Mouse (Mus musculus) retina, adult 2 months (tissue): ENCODE data around the gene Ston2.
"Not testable (repeated sequence)": the region's sequence is repeated elsewhere in the genome, so short reads cannot be mapped to it uniquely, and the experiment has no call there.

Source experiments
- DNase-seq: peaks from one replicate; pipeline ENCODE4 v3.0.0-alpha.2; 2012; ENCODE audit warnings: low read depth, low spot score

Ston2 gene

GRCm38 (mm10) chr12:91791822-91792221 lies 3.6 kb upstream of the Ston2 start:
- no peak for DNase-seq

DNA sequence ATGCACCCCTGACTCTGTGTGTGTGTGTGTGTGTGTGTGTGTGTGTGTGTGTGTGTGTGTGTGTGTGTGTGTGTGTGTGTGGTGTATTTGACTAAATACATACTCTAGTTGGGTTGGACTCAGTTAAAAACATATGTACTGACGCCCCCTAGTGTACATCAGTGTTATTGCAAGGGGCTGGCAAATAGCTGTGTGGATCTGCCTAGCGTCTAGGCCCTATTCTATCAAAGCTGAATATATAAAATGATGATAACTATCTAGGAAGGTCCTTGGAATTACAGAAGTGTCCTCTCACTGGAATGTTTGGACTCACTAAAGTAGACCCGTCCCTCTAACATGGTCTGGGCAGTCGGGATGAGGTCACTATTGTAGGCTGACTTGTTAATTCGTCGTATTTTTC lies 1.6 kb upstream of the Ston2 start:
- DNase-seq = no peak

DNA sequence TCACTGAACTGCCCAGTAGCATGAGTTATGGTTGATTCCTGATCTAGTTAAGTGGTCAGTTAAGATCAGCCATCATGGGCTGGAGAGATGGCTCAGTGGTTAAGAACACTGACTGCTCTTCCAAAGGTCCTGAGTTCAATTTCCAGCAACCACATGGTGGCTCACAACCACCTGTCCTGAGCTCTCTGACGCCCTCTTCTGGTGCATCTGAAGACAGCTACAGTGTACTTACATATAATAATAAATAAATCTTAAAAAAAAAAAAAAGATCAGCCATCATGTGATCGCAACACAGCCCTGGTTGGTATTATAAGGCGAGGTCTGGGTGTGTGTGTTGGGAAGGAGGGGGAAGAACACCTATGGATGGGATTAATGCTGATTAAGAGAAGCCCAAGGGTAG lies 259 bp upstream of the Ston2 start:
- not testable (repeated sequence) for DNase-seq

GRCm38 (mm10) chr12:91786355-91786754 lies 1.8 kb downstream of the Ston2 start:
- DNase-seq = no peak

DNA sequence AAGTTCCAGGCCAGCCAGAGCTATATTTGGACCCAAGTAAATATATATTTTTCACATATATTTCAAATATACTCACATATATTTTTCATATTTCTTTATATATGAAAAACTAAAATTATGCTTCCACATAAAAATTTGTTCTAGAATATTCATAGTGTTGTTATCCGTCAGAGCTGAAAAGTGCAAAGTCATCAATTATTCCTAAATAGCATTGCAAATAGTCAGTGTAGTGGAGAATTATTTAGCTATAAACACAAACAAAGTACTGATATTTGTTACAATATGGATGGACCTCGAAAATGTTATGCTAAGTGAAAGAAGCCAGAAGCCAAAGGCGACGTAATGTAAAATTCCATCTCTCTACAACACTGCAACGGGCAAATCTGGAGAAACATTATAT lies 6.8 kb downstream of the Ston2 start:
- no peak for DNase-seq

GRCm38 (mm10) chr12:91780531-91780930 lies 7.7 kb downstream of the Ston2 start:
- DNase-seq = no peak

DNA sequence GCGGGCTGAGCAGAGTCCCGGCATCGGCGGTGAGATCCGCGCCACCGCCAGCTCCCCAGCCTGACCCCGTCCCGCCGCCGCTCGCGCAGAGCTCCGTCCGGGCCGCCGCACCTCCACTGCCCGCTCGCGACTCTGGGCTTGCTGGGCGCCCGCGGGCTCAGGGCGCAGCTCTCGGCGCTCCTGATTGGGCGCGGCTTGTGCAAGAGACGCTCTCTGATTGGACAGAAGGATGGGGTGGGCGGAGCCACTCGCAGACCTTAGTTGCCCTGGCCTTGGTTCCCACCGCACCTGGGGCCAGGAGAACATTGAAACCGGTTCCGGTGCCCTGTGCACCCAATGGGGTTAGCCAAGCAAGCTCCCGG lies 9.2 kb downstream of the Ston2 start:
- DNase-seq = peak; percentile 72

GRCm38 (mm10) chr12:91778211-91779003 lies 9.8 kb downstream of the Ston2 start:
- DNase-seq = no peak

DNA sequence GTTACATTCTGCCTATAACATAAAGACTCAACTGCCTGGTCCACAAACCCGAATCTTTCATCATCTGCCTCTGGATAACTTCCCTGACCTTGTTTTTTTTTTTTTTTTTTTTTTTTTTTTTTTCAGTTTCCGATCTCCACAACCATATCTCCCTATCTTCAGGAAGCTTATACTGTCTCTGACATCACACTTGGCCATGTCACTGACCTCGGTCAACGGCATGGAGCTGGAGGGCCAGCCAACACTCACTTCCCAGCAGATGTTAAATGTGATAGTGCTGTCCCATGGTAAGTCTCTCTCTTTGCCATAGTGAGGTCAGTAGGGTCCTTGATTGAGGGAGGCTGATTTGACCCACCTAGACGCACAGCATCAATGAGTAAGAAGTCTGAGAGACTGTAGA lies 11.8 kb downstream of the Ston2 start:
- no peak for DNase-seq

GRCm38 (mm10) chr12:91774811-91775284 lies 13.3 kb downstream of the Ston2 start:
- no peak for DNase-seq

GRCm38 (mm10) chr12:91768871-91769270 lies 19.3 kb downstream of the Ston2 start:
- no peak for DNase-seq

- DNase-seq = no peak
These were observed 20.0 kb downstream of the Ston2 start for GRCm38 (mm10) chr12:91768176-91768575.

- DNase-seq = no peak
These were observed 21.7 kb downstream of the Ston2 start for GRCm38 (mm10) chr12:91766338-91767107.

DNA sequence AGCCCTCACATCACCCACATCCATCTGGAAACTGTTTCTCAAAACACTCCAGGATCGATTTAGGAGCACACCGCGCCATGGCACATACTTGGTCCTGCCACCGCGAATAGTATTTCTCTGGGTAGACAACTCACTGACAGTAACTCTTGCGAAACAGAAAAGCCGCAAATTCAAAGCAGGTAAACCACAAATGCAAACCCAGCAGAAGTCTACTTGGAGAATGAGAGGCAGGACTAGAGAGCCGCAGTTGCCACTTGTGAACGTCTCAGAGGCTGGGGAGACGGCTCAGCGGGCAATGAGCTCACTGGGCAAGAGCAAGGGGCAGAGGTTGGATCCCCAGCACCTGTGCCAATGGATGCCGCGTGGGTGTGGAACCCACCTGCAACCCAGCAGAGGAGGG lies 22.7 kb downstream of the Ston2 start:
- DNase-seq = no peak

GRCm38 (mm10) chr12:91765054-91765453 lies 23.1 kb downstream of the Ston2 start:
- no peak for DNase-seq

- no peak for DNase-seq
These were observed 23.7 kb downstream of the Ston2 start for GRCm38 (mm10) chr12:91764471-91764870.

- DNase-seq = no peak
These were observed 28.4 kb downstream of the Ston2 start for GRCm38 (mm10) chr12:91759836-91760235.

DNA sequence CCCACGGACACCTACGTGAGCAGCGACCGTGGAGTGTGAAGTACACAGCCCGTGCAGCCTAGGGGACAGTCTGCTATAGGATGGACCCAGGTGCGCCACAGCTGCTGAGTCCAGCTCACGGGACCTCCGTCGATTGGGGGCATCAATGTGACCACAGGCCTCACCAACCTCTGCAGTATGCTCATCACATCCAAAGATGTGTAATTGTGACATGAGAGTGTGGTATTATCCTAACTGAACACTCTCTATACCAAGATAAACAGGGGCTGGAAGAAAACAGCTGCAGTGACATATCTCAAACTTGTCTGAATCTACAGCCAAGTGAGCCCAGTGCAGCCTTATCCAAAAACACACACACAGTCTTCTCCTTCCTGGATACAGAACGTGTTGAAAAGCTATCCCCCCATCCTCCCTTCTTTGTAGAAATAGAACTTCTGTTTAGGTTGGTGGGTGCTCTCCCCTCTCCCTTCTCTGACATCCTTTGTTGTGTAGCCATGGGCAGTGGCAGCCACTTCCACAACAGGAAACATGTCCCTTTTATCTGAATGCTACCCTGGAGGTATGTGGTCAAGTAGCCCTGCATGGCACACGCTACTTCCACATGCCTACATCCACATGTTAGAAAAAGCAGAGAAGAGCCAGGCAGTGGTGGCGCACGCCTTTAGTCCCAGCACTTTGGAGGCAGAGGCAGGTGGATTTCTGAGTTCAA lies 30.2 kb downstream of the Ston2 start:
- DNase-seq = no peak

DNA sequence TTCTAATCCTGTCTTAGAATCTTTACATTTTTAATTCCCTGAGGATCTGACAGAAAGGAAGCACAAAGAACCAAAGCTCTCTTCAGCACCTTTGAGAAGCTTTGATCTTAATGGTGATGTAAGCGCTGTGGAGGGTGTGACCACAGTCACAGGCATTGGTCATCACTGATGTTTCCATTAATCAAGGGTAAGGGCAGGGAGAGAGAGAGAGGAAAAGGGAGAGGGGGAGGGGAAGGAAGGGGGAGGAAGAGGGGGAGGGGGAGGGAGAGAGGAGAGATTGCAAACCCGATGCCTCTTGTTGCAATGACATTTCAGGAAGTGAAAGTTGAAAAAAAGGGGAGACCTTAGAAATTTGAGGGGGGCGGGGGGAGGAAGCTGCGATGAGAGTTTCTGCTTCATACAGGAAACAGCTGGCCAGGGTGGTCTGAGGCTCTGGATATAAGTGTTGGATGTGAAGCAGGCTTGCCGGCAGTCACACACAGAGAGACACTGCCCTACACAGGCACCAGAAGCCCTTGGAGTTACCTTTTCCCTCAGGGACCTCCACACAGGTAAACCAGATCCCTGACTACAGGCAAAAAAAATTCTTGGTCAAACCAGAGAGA lies 31.5 kb downstream of the Ston2 start:
- DNase-seq = no peak

- DNase-seq = no peak
These were observed 33.6 kb downstream of the Ston2 start for GRCm38 (mm10) chr12:91754606-91755005.

DNA sequence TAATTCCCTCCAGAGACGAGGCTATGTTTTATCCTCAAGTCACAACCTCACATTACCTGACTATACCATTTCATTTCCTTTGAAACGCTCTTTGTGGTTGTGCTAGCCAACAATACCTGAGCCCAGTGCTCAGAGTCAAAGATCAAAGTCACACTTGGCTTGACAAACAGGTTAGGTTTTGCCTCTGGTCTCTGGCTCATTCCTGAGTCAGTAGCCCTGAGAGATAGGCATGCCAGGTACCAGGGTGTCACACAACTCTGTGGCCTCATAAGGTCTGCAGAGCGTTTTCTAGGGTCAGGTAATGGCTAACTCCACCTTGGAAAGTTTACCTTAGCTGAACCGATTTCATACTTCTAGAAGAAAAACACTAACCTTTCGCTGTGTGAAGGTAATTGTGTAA lies 35.5 kb downstream of the Ston2 start:
- DNase-seq = no peak
